Comparison of ENCODE assay signal across 23 mouse cellular contexts in the genomic region with DNA sequence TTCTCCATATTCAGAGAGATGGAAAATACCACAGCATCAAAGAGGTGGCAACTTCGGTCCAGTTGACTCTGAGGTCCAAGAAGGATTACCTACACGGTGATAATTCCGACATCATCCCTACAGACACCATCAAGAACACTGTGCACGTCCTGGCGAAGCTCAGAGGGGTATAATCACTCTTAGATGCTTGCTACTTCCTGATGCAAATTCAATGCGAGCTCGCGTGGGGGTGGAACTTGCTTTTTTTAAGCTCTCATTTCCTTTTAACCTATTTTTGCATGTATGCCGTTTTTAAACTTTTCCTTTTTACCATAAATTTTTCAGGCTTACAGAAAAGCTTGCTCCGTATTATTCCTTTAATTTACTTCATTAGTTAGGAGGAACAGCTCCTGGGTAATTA. TPM values are rescaled to one million over a fixed set of nuclear protein-coding genes. Genes with fewer than 3 reads are reported as not detected.
"Had no signal": no experiment of that assay in that cellular context is flagged by ENCODE, and none has a peak within 500 bp of the region (broad histone marks: within the 10 kb centered on the region; RNA-seq: fewer than 3 reads in every experiment).

No protein-coding gene starts in this region.

- H3K4me2 ChIP-seq: intestine, embryonic 15.5 days; liver, embryonic 11.5 days; liver, embryonic 15.5 days; lung, embryonic 14.5 days; midbrain, embryonic 11.5 days; midbrain, embryonic 15.5 days; neural tube, embryonic 12.5 days; stomach, embryonic 15.5 days had no signal

- H3K36me3 ChIP-seq: intestine, embryonic 15.5 days; limb, embryonic 10.5 days; liver, embryonic 15.5 days; midbrain, embryonic 15.5 days; neural tube, embryonic 12.5 days; stomach, embryonic 15.5 days had no signal

- H3K9ac ChIP-seq: intestine, embryonic 15.5 days; liver, embryonic 15.5 days; lung, embryonic 14.5 days; midbrain, embryonic 15.5 days; neural tube, embryonic 12.5 days; stomach, embryonic 15.5 days had no signal

- H3K4me3 ChIP-seq: intestine, embryonic 15.5 days; layer of hippocampus, adult 2 months; limb, embryonic 10.5 days; liver, embryonic 15.5 days; midbrain, embryonic 15.5 days; neural tube, embryonic 12.5 days; stomach, embryonic 15.5 days had no signal

- H3K9me3 ChIP-seq: intestine, embryonic 15.5 days; limb, embryonic 10.5 days; liver, embryonic 15.5 days; midbrain, embryonic 15.5 days; neural tube, embryonic 12.5 days; stomach, embryonic 15.5 days had no signal

- H3K27ac ChIP-seq: intestine, embryonic 15.5 days; layer of hippocampus, adult 2 months; limb, embryonic 10.5 days; liver, embryonic 15.5 days; midbrain, embryonic 15.5 days; neural tube, embryonic 12.5 days; stomach, embryonic 15.5 days had no signal

- DNase-seq: kidney, adult 18-20 months; kidney, postnatal 10 days; kidney, postnatal 4 days; lung, embryonic 14.5 days; lung, postnatal 10 days; lung, postnatal 4 days; thymus, postnatal 36 days had no signal

- H3K4me1 ChIP-seq: intestine, embryonic 15.5 days; limb, embryonic 10.5 days; stomach, embryonic 15.5 days had no signal

- H3K27me3 ChIP-seq: intestine, embryonic 15.5 days; liver, embryonic 15.5 days; midbrain, embryonic 15.5 days; neural tube, embryonic 12.5 days; stomach, embryonic 15.5 days had no signal

RNA-seq across cellular contexts. Expression of gene Dnase2b, which starts 5.1 kb away (rescaled TPM):
- total RNA-seq: layer of hippocampus, adult 2 months; layer of hippocampus, postnatal 25 days; neutrophil, adult 5-6 weeks had no signal
- polyA plus RNA-seq: kidney, embryonic 14.5 days; lung, embryonic 14.5 days; midbrain, embryonic 11.5 days; midbrain, embryonic 15.5 days; neural tube, embryonic 12.5 days; spleen, adult 2 months had no signal

RNA-seq across cellular contexts. Expression of gene Uox, which starts 40.1 kb away (rescaled TPM):
- total RNA-seq: layer of hippocampus, postnatal 25 days; megakaryocyte, adult 5-6 weeks; monocyte, adult 5-6 weeks; neutrophil, adult 5-6 weeks had no signal
- polyA plus RNA-seq: kidney, embryonic 14.5 days; limb, embryonic 10.5 days; lung, embryonic 14.5 days; midbrain, embryonic 15.5 days; neural tube, embryonic 12.5 days; spleen, adult 2 months had no signal

RNA-seq across cellular contexts. Expression of gene 4930503B20Rik, which starts 40.8 kb away (rescaled TPM):
- total RNA-seq: layer of hippocampus, adult 2 months; layer of hippocampus, postnatal 25 days had no signal
- polyA plus RNA-seq: intestine, embryonic 15.5 days; kidney, embryonic 14.5 days; limb, embryonic 10.5 days; liver, embryonic 11.5 days; liver, embryonic 15.5 days; lung, embryonic 14.5 days; midbrain, embryonic 11.5 days; midbrain, embryonic 15.5 days; neural tube, embryonic 12.5 days; spleen, adult 2 months; stomach, embryonic 15.5 days; thymus, postnatal 0 days had no signal
